Mouse (Mus musculus): ENCODE results near the gene Gm20671. TPM values are rescaled to one million over a fixed set of nuclear protein-coding genes. Genes with fewer than 3 reads are reported as not detected.
A peak's percentile ranks its signal among the peaks of the same experiment; 100 is the strongest.
"Not testable (repeated sequence)": the region's sequence is repeated elsewhere in the genome, so short reads cannot be mapped to it uniquely, and the experiment has no call there.

Gm20671 gene
- polyA plus RNA-seq, 1 experiment from 2014 or later: not detected

GRCm38 (mm10) chr5:32849580-32849979, 22.7 kb upstream of the Gm20671 start:
- 81% methylated on average over 3 of the region's 3 CpGs for WGBS
- peaks cover 36% of the 10 kb centered on the region for H3K36me3 ChIP-seq (replicated peaks)
- not testable (repeated sequence) for H3K27me3 ChIP-seq

GRCm38 (mm10) chr5:32849178-32849577, 22.3 kb upstream of the Gm20671 start:
- Histone ChIP-seq H3K4me1 (peaks cover 25% of the 10 kb centered on the region), H3K27ac (no peak overlapping the region), H3K4me3 (replicated peaks) (no peak overlapping the region), H3K27me3 (no peaks in the 10 kb centered on the region), H3K36me3 (replicated peaks) (peaks cover 36% of the 10 kb centered on the region), H3K9me3 (no peaks in the 10 kb centered on the region), H3K9ac (no peak overlapping the region), H3K4me2 (no peak overlapping the region)
- no peak for ATAC-seq (ENCODE audit: low FRiP score)
- WGBS: 93% methylated on average over 3 of the region's 3 CpGs

More at GRCm38 (mm10) chr5:32849580-32849979, 22.7 kb upstream of the Gm20671 start:
- H3K4me2 ChIP-seq; ATAC-seq (ENCODE audit: low FRiP score); H3K4me3 ChIP-seq (replicated peaks); H3K9me3 ChIP-seq; H3K27ac ChIP-seq; H3K9ac ChIP-seq: not testable (repeated sequence)
- peaks cover 25% of the 10 kb centered on the region for H3K4me1 ChIP-seq

- Histone ChIP-seq H3K27me3 (no peaks in the 10 kb centered on the region), H3K4me1 (no peaks in the 10 kb centered on the region), H3K36me3 (replicated peaks) (peaks cover 83% of the 10 kb centered on the region), H3K4me3 (replicated peaks) (no peak overlapping the region), H3K9ac (no peak overlapping the region), H3K9me3 (no peaks in the 10 kb centered on the region), H3K4me2 (no peak overlapping the region), H3K27ac (no peak overlapping the region)
- 94% methylated on average over 2 of the region's 2 CpGs for WGBS
- ATAC-seq (ENCODE audit: low FRiP score): no peak
Observed at GRCm38 (mm10) chr5:32840029-32840428, 13.1 kb upstream of the Gm20671 start.

- ATAC-seq (ENCODE audit: low FRiP score): no peak
- H3K36me3 ChIP-seq (replicated peaks): peaks cover 83% of the 10 kb centered on the region
Observed at GRCm38 (mm10) chr5:32836976-32837375, 10.1 kb upstream of the Gm20671 start.

GRCm38 (mm10) chr5:32834497-32834896, 7.6 kb upstream of the Gm20671 start:
- no peak overlapping the region for H3K4me3 ChIP-seq (replicated peaks)
- no peak for ATAC-seq (ENCODE audit: low FRiP score)
- no peak overlapping the region for H3K4me2 ChIP-seq
- H3K9me3 ChIP-seq: no peaks in the 10 kb centered on the region
- no peak overlapping the region for H3K9ac ChIP-seq
- H3K4me1 ChIP-seq: no peaks in the 10 kb centered on the region
- peaks cover 82% of the 10 kb centered on the region for H3K36me3 ChIP-seq (replicated peaks)
- H3K27ac ChIP-seq: no peak overlapping the region
- no peaks in the 10 kb centered on the region for H3K27me3 ChIP-seq
- WGBS: 90% methylated on average over 1 of the region's 1 CpGs

More at GRCm38 (mm10) chr5:32836976-32837375, 10.1 kb upstream of the Gm20671 start:
- H3K9ac ChIP-seq: no peak overlapping the region
- H3K4me3 ChIP-seq (replicated peaks): no peak overlapping the region
- no peak overlapping the region for H3K4me2 ChIP-seq
- H3K4me1 ChIP-seq: no peaks in the 10 kb centered on the region
- no peaks in the 10 kb centered on the region for H3K9me3 ChIP-seq
- no peaks in the 10 kb centered on the region for H3K27me3 ChIP-seq
- no peak overlapping the region for H3K27ac ChIP-seq
- 93% methylated on average over 5 of the region's 5 CpGs for WGBS

GRCm38 (mm10) chr5:32830054-32830453, 3.1 kb upstream of the Gm20671 start:
- no peak for ATAC-seq (ENCODE audit: low FRiP score)
- Histone ChIP-seq H3K9me3 (no peaks in the 10 kb centered on the region), H3K27ac (no peak overlapping the region), H3K9ac (no peak overlapping the region), H3K4me3 (replicated peaks) (no peak overlapping the region), H3K36me3 (replicated peaks) (peaks cover 87% of the 10 kb centered on the region), H3K4me1 (no peaks in the 10 kb centered on the region), H3K4me2 (no peak overlapping the region), H3K27me3 (no peaks in the 10 kb centered on the region)
- 91% methylated on average over 2 of the region's 2 CpGs for WGBS

GRCm38 (mm10) chr5:32828766-32829165, 1.9 kb upstream of the Gm20671 start:
- not testable (repeated sequence) for H3K4me2 ChIP-seq; H3K27ac ChIP-seq; H3K4me3 ChIP-seq (replicated peaks); H3K9ac ChIP-seq; ATAC-seq (ENCODE audit: low FRiP score); H3K9me3 ChIP-seq; H3K4me1 ChIP-seq; H3K27me3 ChIP-seq
- H3K36me3 ChIP-seq (replicated peaks): peaks cover 74% of the 10 kb centered on the region
- 96% methylated on average over 1 of the region's 1 CpGs for WGBS

- ATAC-seq (ENCODE audit: low FRiP score): no peak
- no peak overlapping the region for H3K4me2 ChIP-seq
- H3K4me1 ChIP-seq: no peaks in the 10 kb centered on the region
- no peak overlapping the region for H3K4me3 ChIP-seq (replicated peaks)
- H3K36me3 ChIP-seq (replicated peaks): peaks cover 66% of the 10 kb centered on the region
- no peaks in the 10 kb centered on the region for H3K27me3 ChIP-seq
- no peak overlapping the region for H3K9ac ChIP-seq
- H3K27ac ChIP-seq: no peak overlapping the region
- WGBS: 94% methylated on average over 8 of the region's 8 CpGs
- no peaks in the 10 kb centered on the region for H3K9me3 ChIP-seq
Observed at GRCm38 (mm10) chr5:32820471-32820870, 6.4 kb downstream of the Gm20671 start.

- H3K9me3 ChIP-seq: no peaks in the 10 kb centered on the region
- peaks cover 70% of the 10 kb centered on the region for H3K36me3 ChIP-seq (replicated peaks)
- no peak overlapping the region for H3K4me2 ChIP-seq
- H3K27me3 ChIP-seq: no peaks in the 10 kb centered on the region
- no peak overlapping the region for H3K4me3 ChIP-seq (replicated peaks)
- no peak for ATAC-seq (ENCODE audit: low FRiP score)
- 98% methylated on average over 4 of the region's 4 CpGs for WGBS
- H3K4me1 ChIP-seq: no peaks in the 10 kb centered on the region
- H3K9ac ChIP-seq: no peak overlapping the region
- no peak overlapping the region for H3K27ac ChIP-seq
Observed at GRCm38 (mm10) chr5:32815396-32815795, 11.5 kb downstream of the Gm20671 start.

- WGBS: 100% methylated on average over 1 of the region's 1 CpGs
Observed at GRCm38 (mm10) chr5:32786454-32786853, 40.5 kb downstream of the Gm20671 start.

GRCm38 (mm10) chr5:32785313-32785915, 41.5 kb downstream of the Gm20671 start, which contains the start of gene Pisd:
Gene Pisd, minus strand, starts transcription at chr5:32785646.
- peak; percentile 100 for ATAC-seq (ENCODE audit: low FRiP score)
- H3K27ac ChIP-seq: peak within 1 kb of the TSS; percentile 84
- peak within 1 kb of the TSS; percentile 75 for H3K9ac ChIP-seq
- no peaks in the 10 kb centered on the region for H3K9me3 ChIP-seq
- under 1% methylated on average over 52 of the region's 52 CpGs for whole genome bisulfite sequencing
- H3K4me2 ChIP-seq: peak within 1 kb of the TSS; percentile 64
- H3K36me3 ChIP-seq (replicated peaks): peaks cover 13% of the 10 kb centered on the region
- H3K4me3 ChIP-seq (replicated peaks): peak within 1 kb of the TSS; percentile 84
- H3K27me3 ChIP-seq: no peaks in the 10 kb centered on the region
- peaks cover 6% of the 10 kb centered on the region for H3K4me1 ChIP-seq

More at GRCm38 (mm10) chr5:32786454-32786853, 40.5 kb downstream of the Gm20671 start:
- H3K27me3 ChIP-seq; H3K9me3 ChIP-seq; H3K27ac ChIP-seq; H3K4me1 ChIP-seq; ATAC-seq (ENCODE audit: low FRiP score); H3K9ac ChIP-seq; H3K4me3 ChIP-seq (replicated peaks); H3K4me2 ChIP-seq: not testable (repeated sequence)
- H3K36me3 ChIP-seq (replicated peaks): peaks cover 13% of the 10 kb centered on the region

- H3K4me2 ChIP-seq: peak overlapping the region; percentile 64
- 24% methylated on average over 5 of the region's 5 CpGs for WGBS
- no peak; the same call in 1 of the 2 replicates for ATAC-seq (ENCODE audit: low FRiP score)
- H3K27ac ChIP-seq: no peak overlapping the region
- H3K4me1 ChIP-seq: peaks cover 6% of the 10 kb centered on the region
- peak overlapping the region; percentile 84 for H3K4me3 ChIP-seq (replicated peaks)
- H3K9ac ChIP-seq: peak overlapping the region; percentile 75
- no peaks in the 10 kb centered on the region for H3K27me3 ChIP-seq
- H3K36me3 ChIP-seq (replicated peaks): peaks cover 13% of the 10 kb centered on the region
- H3K9me3 ChIP-seq: no peaks in the 10 kb centered on the region
Observed at GRCm38 (mm10) chr5:32784726-32785125, 42.2 kb downstream of the Gm20671 start.

- Histone ChIP-seq H3K27ac (no peak overlapping the region), H3K4me1 (peaks cover 6% of the 10 kb centered on the region), H3K4me2 (no peak overlapping the region), H3K4me3 (replicated peaks) (no peak overlapping the region), H3K9me3 (no peaks in the 10 kb centered on the region), H3K9ac (no peak overlapping the region), H3K36me3 (replicated peaks) (peaks cover 6% of the 10 kb centered on the region), H3K27me3 (no peaks in the 10 kb centered on the region)
- no peak for ATAC-seq (ENCODE audit: low FRiP score)
- WGBS: 96% methylated on average over 5 of the region's 5 CpGs
Observed at GRCm38 (mm10) chr5:32781596-32781995, 45.3 kb downstream of the Gm20671 start.
